Mouse (Mus musculus): ENCODE data around the gene Prss16. TPM values are rescaled to one million over a fixed set of nuclear protein-coding genes. Genes with fewer than 3 reads are reported as not detected.

Gene Prss16
- 1 to 10 TPM in 1 of 2 experiments, under 1 TPM in 1; 0.35 to 1.2 TPM for total RNA-seq (2021)
- long read RNA-seq, experiment 1, partial matches to known transcripts = 0 of 1 reads
- long read RNA-seq, experiment 1, other reads (novel, unspliced or antisense) = 1 of 1 reads
- long read RNA-seq, experiment 2 = 0 reads

DNA sequence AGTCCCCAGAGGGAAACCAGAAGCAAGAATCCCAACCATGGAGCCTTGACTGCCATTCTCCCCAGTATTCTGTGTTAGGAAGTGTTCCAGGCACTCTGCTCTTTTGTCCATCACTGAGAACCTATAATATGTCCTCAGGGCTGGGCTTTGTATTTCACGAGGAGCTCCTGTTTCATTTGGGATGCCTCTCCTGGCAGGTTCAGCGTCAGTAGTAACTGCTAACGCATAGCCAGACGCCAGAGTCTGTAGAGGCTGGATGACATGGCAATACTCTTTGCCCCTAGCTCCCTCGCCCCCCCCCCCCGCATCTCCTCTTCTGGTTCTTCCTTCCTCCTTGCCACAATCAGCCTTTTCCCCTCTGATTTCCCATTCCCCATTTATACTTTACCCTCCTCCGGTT is at the start of gene Prss16:
Gene Prss16 (minus strand): TSS at position 101 of the 400 bp plus-strand sequence.
- DNase-seq (ENCODE audit: low spot score in 2 of 2) = no peak

- DNase-seq (ENCODE audit: low spot score in 2 of 2) = no peak
Measured at GRCm38 (mm10) chr13:22053754-22054153, 44.2 kb upstream of the Prss16 start.

GRCm38 (mm10) chr13:22051523-22051859 is 41.9 kb upstream of the Prss16 start:
- no peak for DNase-seq (ENCODE audit: low spot score in 2 of 2)

DNA sequence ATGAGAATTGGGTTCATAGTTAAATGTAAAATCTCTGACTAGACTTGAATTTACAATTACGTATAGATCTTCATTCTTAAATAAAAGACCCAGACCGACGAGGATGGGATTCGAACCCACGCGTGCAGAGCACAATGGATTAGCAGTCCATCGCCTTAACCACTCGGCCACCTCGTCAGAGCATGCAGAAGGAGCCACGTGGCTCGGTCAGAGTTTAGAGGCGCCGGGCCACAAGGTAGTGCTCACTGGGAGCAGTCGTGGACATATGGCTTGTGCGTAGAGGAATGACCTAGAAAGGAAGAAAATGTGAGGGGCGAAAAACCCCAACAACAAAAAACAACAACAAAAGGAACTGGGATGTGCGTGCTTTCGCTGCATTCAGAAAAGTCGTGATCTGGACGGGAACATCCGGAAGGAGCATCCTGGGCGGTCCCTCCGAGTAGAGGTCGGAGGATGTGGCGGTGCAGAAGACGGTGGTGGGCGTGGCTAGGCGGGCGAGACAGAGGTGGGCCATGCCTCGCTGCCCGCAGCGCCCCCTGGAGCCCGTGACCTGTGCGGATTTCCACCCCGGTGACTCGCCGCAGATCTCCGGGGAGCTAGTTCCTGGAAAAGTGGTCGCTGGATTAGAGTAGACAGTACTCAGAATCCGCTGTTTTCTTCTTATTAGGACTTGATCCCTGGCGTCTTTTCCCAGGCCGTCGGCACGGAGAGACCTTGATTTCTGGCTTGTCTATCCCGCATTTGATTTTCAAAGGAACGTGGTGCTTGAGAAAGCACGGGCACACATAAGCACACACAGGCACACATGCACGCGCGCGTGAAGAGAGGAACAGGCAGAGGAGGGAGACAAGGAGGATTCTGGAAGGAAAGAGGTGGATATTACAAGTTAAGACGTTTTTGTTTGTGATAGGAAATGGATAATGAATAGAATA is 41.3 kb upstream of the Prss16 start:
- peak; percentile 84 to 92 for DNase-seq (ENCODE audit: low spot score in 2 of 2)

DNA sequence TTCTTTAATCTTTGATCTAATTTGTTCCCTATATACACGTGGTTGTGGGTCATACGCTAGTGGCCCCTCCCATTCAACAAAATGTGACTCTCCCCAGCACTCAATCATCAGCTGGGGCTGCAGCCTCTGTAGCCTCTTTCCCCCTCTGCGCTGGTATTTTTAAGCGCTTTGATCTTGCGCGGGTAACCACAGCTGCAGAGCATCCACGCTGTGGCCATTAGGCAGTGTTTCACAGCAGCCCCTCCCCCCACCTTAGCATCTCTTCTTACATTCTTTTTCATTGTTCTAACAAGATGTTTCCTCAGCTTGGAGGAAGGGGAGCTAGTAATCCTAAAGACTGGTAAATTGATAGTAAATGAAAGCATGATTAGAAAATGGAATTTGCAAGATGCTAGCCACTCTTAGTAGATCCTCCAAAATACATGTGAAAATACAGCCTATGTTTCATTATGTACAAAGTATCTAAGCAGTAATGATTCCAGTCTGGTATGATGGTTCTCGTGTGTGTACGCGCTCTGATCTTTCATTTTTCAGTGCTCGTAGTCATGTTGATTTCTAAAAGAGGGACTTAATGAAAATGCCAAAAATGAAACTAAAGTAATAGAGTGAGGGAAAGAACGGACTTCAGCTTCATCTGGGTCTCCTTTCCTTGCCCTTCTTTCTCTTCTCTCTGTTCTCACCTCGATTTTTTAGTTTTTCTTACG is 40.3 kb upstream of the Prss16 start:
- DNase-seq (ENCODE audit: low spot score in 2 of 2) = no peak

- DNase-seq (ENCODE audit: low spot score in 2 of 2) = no peak
Measured at GRCm38 (mm10) chr13:22049041-22049440, 39.5 kb upstream of the Prss16 start.

GRCm38 (mm10) chr13:22045311-22045710 is 35.8 kb upstream of the Prss16 start:
- no peak for DNase-seq (ENCODE audit: low spot score in 2 of 2)

DNA sequence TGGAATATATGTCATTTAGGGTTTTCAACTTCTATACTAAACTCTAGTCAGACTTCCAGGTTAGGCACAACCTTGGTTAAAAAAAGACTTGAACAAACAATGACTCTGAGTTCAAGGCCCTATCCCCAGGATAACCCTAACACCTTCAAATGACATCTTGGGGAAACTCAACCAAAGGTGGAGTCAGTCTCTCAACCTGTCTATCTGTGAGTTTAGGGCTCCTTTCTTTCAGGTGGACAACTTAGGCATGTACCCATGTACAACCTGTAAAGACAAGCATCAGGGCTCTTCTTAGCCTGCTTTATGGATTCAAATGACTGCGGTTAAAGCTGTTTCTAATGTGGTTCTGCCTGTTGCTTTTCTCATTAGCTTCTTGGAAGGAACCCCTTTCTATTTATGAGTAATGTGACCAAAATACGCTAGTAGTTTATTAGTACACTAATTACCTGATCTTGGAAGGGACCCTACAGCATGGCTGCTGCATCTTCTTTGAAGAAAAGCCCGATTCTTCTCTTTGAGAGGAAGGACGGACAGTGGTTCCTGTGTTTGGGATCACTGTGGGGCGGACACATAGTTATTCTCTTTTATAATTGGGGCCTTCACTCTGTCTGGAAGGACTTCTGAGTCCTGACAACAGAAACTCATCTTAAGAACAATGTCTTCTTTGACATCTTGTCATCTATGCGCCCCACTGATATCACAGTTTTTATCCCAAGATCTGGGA is 35.1 kb upstream of the Prss16 start:
- DNase-seq (ENCODE audit: low spot score in 2 of 2) = no peak

DNA sequence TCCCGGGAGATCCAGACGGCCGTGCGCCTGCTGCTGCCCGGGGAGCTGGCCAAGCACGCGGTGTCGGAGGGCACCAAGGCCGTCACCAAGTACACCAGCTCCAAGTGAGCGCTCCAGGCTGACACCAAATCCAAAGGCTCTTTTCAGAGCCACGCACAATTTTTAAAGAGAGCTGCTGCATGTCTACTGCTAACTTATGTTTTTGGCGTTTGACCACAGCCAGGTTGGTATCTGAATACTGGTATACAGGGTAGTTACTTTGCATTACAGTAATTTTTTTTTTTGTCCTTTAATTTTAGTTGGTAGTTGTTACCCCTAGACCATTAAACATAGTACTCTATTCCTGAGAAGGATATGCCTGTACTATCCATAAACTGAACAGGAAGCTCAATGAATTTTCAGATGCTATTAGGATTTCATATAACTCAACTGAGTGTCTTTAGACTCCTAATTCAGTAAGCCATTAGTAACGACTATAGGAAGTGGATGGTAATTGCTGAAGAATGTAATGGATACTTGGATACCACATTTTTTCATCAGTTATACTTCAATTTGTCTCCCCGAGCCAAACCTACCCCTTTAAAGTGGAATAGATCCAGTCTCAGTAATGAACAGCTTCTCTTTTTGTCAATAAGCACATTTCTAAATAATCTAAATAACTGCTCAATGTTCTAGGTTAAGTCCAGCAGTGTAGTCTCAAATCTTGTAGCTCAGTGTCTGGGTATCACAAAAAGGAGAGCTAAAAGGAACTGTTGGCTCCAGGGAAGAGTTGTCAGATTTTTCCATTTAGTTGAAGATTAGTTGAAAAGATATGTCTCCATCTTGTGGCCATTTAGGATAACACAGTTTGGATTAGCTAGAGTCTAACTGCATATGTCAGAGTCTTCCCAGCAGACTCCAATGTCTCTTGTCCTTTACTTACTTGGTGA is 34.2 kb upstream of the Prss16 start:
- no peak for DNase-seq (ENCODE audit: low spot score in 2 of 2)

- peak; percentile 74 to 86 for DNase-seq (ENCODE audit: low spot score in 2 of 2)
Measured at GRCm38 (mm10) chr13:22042568-22043502, 33.3 kb upstream of the Prss16 start, which contains the start of the genes Hist1h2ag and Hist1h2bj. Gene Hist1h2ag, minus strand, starts transcription at chr13:22042944. Gene Hist1h2bj, plus strand, starts transcription at chr13:22043214.

DNA sequence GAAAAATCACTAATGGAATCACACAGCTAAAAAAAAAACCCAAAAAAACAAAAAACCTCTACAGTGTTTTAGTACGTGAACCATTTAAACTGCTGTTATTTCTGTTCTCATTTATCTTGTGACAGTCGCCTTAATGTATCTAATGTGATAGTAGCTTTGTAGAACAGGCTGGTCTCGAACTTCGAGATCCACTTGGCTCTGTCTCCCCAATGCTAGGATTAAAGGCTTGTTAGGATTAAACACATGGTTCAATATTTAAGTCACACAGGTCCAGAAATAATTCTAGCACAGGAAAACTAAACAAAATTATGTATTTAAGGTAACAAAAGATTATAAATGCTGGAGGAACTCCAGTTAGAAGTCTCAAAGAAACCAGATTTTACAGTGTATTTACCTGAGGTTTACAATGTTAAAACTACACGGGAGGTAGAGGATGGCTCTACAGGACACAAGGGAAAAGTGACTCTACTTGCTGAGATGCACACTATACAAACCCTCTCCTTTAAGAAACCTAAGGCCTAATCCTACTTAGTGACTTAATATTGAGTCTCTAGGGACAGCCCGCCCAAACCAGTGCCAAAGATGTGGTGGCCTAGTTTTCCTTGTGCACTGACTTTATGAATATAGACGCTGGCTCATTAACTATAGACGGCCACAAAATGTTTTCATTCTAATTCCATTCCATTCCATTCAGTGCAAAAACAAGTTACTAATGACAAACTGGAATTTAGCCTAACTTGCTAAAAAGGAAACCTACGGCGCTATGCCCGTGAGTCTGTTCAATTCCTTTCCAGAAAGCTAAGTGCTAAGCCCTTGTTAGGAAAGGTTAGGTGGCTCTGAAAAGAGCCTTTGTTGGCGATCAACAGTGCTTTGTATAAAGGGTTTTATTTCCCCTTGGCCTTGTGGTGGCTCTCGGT is 32.4 kb upstream of the Prss16 start:
- no peak for DNase-seq (ENCODE audit: low spot score in 2 of 2)

DNA sequence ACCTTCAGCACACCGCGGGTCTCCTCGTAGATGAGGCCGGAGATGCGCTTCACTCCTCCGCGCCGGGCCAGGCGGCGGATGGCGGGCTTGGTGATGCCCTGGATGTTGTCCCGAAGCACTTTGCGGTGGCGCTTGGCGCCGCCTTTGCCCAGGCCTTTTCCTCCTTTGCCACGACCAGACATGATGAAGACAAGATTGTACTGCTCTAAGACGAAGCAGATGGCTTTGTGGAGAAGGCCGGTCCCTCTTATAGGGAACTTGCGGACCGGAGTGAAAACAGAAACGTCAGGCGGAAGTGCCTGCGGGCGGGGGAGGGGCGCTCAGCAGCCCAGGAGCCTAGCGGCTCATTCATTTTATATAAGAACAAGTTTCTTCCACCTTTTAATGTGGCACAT is 31.6 kb upstream of the Prss16 start, which contains the start of gene Hist1h4i:
Gene Hist1h4i (minus strand): TSS at position 221 of the 395 bp plus-strand sequence.
- DNase-seq (ENCODE audit: low spot score in 2 of 2) = peak; percentile 94 to 98

DNA sequence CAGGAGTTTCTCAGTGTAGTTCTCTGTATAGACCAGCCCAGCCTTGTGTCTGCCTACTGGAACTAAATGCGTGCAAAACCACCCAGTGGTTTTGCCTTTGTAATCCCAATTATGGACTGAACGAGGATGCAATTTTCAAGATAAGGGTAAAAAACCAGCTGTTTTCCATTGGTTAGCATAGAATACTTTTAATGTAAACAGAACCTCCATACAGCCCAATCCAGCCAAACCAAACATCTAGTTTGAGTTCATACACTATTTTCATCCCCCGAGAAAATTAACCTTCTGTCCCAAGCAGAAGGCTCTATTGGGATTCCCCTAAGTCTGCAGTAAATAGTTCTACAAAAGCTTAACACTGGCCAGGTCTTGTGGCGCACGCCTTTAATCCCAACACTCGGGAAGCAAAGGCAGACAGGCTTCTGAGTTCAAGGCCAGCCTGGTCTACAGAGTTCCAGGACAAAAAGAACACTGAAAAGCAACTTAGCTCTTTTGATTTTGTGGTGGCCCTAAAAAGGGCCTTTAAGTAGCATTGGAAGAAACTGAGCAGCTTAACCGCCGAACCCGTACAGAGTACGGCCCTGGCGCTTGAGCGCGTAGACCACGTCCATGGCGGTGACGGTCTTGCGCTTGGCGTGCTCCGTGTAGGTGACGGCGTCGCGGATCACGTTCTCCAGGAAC is 31.1 kb upstream of the Prss16 start:
- DNase-seq (ENCODE audit: low spot score in 2 of 2) = no peak

DNA sequence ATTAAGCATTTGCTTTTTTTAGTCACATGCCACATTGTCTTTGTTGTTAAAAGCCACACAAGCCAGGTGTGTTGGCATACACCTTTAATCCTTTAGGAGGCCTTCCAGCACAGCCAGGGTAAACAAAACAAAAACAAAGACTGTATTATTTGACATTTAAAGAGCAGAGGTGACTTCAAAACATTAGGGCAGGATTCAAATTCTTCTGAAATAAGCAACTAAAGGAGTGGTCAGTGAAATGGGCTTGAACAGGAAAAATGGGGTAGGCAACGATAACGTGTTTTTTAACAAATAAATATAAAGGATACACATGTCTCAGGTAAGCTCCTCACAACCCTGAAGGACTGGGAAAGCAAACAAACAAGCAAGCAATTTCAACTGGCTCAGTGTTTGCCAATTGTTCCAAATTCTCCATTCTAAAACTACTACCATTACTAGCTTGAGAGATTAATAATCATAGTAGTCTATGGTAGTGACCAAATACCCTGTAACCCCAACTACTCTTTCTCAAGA is 30.5 kb upstream of the Prss16 start:
- DNase-seq (ENCODE audit: low spot score in 2 of 2) = no peak

DNA sequence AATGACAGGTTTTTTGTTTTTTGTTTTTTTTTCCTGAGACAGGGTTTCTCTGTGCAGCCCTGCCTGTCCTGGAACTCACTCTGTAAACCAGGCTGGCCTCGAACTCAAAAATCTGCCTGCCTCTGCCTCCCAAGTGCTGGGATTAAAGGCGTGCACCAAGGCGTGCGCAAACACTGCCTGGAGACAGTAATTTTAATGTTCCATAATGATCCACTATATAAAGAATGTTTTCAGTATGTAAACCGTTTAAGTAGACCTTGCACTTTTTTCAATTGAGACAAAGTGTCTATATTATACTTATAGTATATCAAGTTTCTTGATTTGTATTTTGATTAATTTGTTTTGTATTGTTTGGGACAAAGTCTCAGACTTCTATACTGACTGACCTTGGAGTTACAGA is 29.8 kb upstream of the Prss16 start:
- no peak for DNase-seq (ENCODE audit: low spot score in 2 of 2)

DNA sequence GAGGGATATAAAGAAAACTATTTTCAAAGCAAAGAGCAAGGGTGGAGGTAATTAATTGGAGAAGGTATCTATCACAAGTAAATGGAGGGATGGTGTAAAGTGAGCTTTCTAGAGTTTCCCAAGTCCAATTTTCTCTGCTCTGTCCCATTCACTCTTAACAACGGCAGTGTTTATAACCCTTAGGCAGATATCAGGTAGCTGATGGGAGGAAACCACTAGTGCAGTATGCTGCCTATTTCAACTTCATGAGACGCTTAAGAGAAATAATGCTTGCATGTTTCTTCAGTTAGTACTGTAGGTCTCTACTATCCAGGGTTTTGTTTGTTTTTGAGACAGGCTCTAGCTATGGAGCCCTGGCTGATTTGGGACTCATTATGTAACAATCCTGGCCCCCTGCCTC is 27.9 kb upstream of the Prss16 start:
- DNase-seq (ENCODE audit: low spot score in 2 of 2) = no peak

GRCm38 (mm10) chr13:22036986-22037385 is 27.4 kb upstream of the Prss16 start:
- DNase-seq (ENCODE audit: low spot score in 2 of 2) = no peak
